Mouse (Mus musculus) testis, adult 2 months (tissue): Measurements from ENCODE around the gene Pjvk.

ENCODE experiments used
- CTCF ChIP-seq: fragments of 200-500 bp; IDR thresholded peaks from 2 replicates; pipeline ENCODE4 v1.5.1; 2012; ENCODE audit warnings: low read depth, mild to moderate bottlenecking, inconsistent platforms, low read length, moderate library complexity; ENCODE audit not compliant: control insufficient read depth, insufficient read depth, insufficient replicate concordance
- POLR2A ChIP-seq: fragments of 200-500 bp; IDR thresholded peaks from 2 replicates; pipeline ENCODE4 v1.6.1; 2012; ENCODE audit warnings: low read depth, mild to moderate bottlenecking, inconsistent platforms, low read length, moderate library complexity; ENCODE audit not compliant: control insufficient read depth

DNA sequence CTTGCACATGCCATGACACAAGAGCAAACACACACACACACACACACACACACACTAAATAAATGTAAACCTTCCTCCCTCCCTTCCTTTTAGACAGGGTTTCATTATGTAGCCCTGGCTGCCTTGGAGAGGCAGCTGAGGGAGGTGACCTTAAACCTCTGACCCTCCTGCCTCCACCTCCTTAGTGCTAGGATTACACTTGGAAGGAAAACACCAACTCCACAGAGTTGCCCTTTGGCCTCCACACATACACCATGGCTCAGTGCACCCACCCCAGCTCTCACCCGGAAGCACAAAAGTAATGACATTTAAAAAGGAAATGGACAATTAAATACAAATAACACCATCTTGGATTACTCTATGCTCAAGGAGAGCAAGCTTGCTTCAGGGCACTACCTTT is 26.6 kb upstream of the Pjvk start:
- TF ChIP-seq POLR2A (no peak), CTCF (no peak)
